ENCODE assay signal across 16 mouse cellular contexts in the genomic region with DNA sequence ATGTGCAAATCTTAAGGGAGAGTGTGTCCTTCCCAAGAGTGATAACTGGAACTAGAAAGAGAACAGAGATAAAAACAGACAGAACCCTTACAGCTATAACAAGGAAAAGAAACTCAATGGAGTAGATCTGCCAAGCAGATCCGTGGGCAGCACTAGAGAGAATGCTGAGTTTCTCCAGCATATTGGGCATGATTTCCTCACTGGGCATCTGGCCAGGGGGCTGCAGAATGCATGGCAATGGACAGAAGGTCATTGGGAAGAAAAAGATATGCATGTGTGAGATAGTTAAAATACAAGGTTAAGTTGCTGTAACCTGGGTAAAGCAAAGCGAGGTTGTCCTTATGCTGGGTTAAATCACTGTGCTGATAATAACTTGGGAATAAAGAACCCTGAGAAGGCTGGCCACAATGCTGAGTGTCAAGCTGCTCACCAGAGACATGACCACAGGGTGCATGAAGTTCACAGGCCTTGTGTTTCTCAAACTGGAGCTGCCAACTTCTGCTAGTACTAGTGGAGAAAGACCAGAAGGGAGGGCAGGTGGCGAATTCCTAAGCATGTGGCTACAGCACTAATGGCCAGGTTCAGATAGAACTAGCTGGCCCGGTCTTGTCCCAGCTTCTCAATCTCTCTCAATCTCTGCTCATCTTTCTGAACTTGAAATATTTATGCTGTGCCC. TPM values are rescaled to one million over a fixed set of nuclear protein-coding genes. Genes with fewer than 3 reads are reported as not detected.
DNase-seq lines count a peak whose midpoint lies in the region; TF ChIP-seq lines count a peak whose summit lies in the region.
"Had no signal": no experiment of that assay in that cellular context is flagged by ENCODE, and none has a peak within 500 bp of the region (broad histone marks: within the 10 kb centered on the region; RNA-seq: fewer than 3 reads in every experiment).

No protein-coding gene starts in this region.

- DNase-seq in left cerebral cortex, adult 2 months (ENCODE audit: extremely low spot score in 1 of 2, low spot score in 2 of 2), result no peak
- no peak for DNase-seq in left cerebral cortex, adult 8-10 months (ENCODE audit: low spot score in 2 of 2)
- DNase-seq in testis, postnatal 14 days (ENCODE audit: low spot score), result peak; percentile 12
- no peak for DNase-seq in testis, postnatal 10 days (ENCODE audit: low spot score)
- DNase-seq in cerebellum, adult 8-10 months, result peak; percentile 81
- DNase-seq in kidney, postnatal 4 days, result no peak
- no peak for DNase-seq in spleen, postnatal 14 days (ENCODE audit: low spot score in 2 of 2)
- DNase-seq: heart, postnatal 4 days; layer of hippocampus, adult 9-11 months; lung, embryonic 14.5 days; retina, postnatal 1 day had no signal

- intact Hi-C loops in left cerebral cortex, adult 2 months (cut with DNase I), result loop anchor here (10.0 kb wide), 1 partner anchor 609 kb away; no protein-coding TSS in a partner anchor

- no peak overlapping the region for H3K27ac ChIP-seq in left cerebral cortex, adult 2 months
- H3K27ac ChIP-seq: embryonic facial prominence, embryonic 15.5 days; forebrain, embryonic 12.5 days; heart, embryonic 13.5 days; kidney, postnatal 0 days; midbrain, embryonic 15.5 days had no signal

- TF ChIP-seq CTCF in left cerebral cortex, adult 2 months (IDR thresholded peaks at IDR 0.05), result no peak

- peak overlapping the region; percentile 3; the same call in 1 of the 2 replicates for H3K4me3 ChIP-seq in left cerebral cortex, adult 2 months
- H3K4me3 ChIP-seq: embryonic facial prominence, embryonic 15.5 days; forebrain, embryonic 12.5 days; heart, embryonic 13.5 days had no signal

RNA-seq across cellular contexts. Expression of a gene that starts 3.2 kb away (rescaled TPM):
- 100 to 1,000 TPM; 437 to 438 TPM for total RNA-seq in left cerebral cortex, adult 2 months (2021)
- total RNA-seq in left cerebral cortex, adult 8-10 months (2022), result 100 to 1,000 TPM; 384 to 405 (median 400) TPM

RNA-seq across cellular contexts. Expression of a gene that starts 13.6 kb away (rescaled TPM):
- total RNA-seq in left cerebral cortex, adult 2 months (2021), result 1 to 10 TPM; 2.5 to 4.1 TPM
- total RNA-seq in left cerebral cortex, adult 8-10 months (2022), result 1 to 10 TPM; 3.9 to 9.2 (median 5.1) TPM

RNA-seq across cellular contexts. Expression of a gene that starts 30.7 kb away (rescaled TPM):
- 10 to 100 TPM; 81.0 to 90.2 TPM for total RNA-seq in left cerebral cortex, adult 2 months (2021)
- total RNA-seq in left cerebral cortex, adult 8-10 months (2022), result 10 to 100 TPM; 58.7 to 67.1 (median 61.4) TPM

Comparison
In these comparisons a context has a peak if more than half of its experiments do, and no peak if none do; other contexts are left out.
1. DNase-seq: peak in testis, postnatal 14 days (single experiment) and cerebellum, adult 8-10 months (single experiment); none in left cerebral cortex, adult 2 months (0 of 2), left cerebral cortex, adult 8-10 months (0 of 2), testis, postnatal 10 days (single experiment), kidney, postnatal 4 days (0 of 2) and spleen, postnatal 14 days (0 of 2).